Mouse (Mus musculus): ENCODE results near the gene Pxt1.

- TF ChIP-seq CTCF (IDR thresholded peaks at IDR 0.05; ENCODE audit: control insufficient read depth, insufficient read depth, insufficient replicate concordance, low read depth, low read length) (no peak), POLR2A (IDR thresholded peaks at IDR 0.05; ENCODE audit: control insufficient read depth, low read depth, low read length) (peak; percentile 58)
Measured at GRCm38 (mm10) chr17:28951831-28952799, 8.5 kb upstream of the Pxt1 start, which contains the start of gene Kctd20.
